Mouse (Mus musculus) intestine, embryonic 14.5 days (tissue): ENCODE data around the gene Ak9. TPM values are rescaled to one million over a fixed set of nuclear protein-coding genes. Genes with fewer than 3 reads are reported as not detected.

ENCODE experiments used
- ATAC-seq: fragments of 200-750 bp; cut with Nextera tagmentation; replicated peaks from 2 replicates; pipeline ENCODE4 v1.8.0; 2017; ENCODE audit warnings: low read depth, moderate number of reproducible peaks, moderate TSS enrichment, moderate library complexity; ENCODE audit not compliant: low FRiP score, low TSS enrichment
- DNase-seq: peaks from one replicate; pipeline ENCODE4 v3.0.0-alpha.2; 2018; ENCODE audit warnings: low spot score
- H3K27ac ChIP-seq: fragments of 300-500 bp; sonication (generic); 2 replicates; pipeline ENCODE4 v1.5.1; 2014; ENCODE audit warnings: low read depth, mild to moderate bottlenecking, control low read depth
- H3K27me3 ChIP-seq: fragments of 300-500 bp; sonication (generic); replicated peaks from 2 replicates; pipeline ENCODE4 v1.6.1; 2014; ENCODE audit warnings: low read length, control low read depth; ENCODE audit not compliant: control insufficient read depth, insufficient read depth
- H3K36me3 ChIP-seq: fragments of 300-500 bp; sonication (generic); 2 replicates; pipeline ENCODE4 v1.6.1; 2014; ENCODE audit warnings: low read length, control low read depth; ENCODE audit not compliant: control insufficient read depth, insufficient read depth
- H3K4me1 ChIP-seq: fragments of 300-500 bp; sonication (generic); replicated peaks from 2 replicates; pipeline ENCODE4 v1.6.1; 2014; ENCODE audit warnings: low read length, control low read depth, mixed read lengths; ENCODE audit not compliant: control insufficient read depth, insufficient read depth
- H3K4me2 ChIP-seq: fragments of 300-500 bp; sonication (generic); 2 replicates; pipeline ENCODE4 v1.6.1; 2014; ENCODE audit warnings: low read length
- H3K4me3 ChIP-seq: fragments of 300-500 bp; sonication (generic); 2 replicates; pipeline ENCODE4 v1.5.1; 2014; ENCODE audit warnings: low read depth, low read length, control low read depth, mixed read lengths
- H3K9ac ChIP-seq: fragments of 300-500 bp; sonication (generic); 2 replicates; pipeline ENCODE4 v1.6.1; 2014; ENCODE audit warnings: mild to moderate bottlenecking, low read length
- H3K9me3 ChIP-seq: fragments of 300-500 bp; sonication (generic); 2 replicates; pipeline ENCODE4 v1.6.1; 2016; ENCODE audit warnings: low read length, control low read depth; ENCODE audit not compliant: control insufficient read depth
- WGBS: fragments of 180-500 bp; shearing (Covaris S2); extraction: QIAGEN DNeasy Blood & Tissue Kit; methylation state at CpG from one replicate; pipeline ENCODE4 v1.1.7; 2014; 5-methylcytosine and 5-hydroxymethylcytosine counted together
- polyA plus RNA-seq: library from polyadenylated mRNA; unstranded; fragments of >200 nt; fragmentation: Nextera tagmentation; extraction: Ambion mirVana; gene quantifications from 2 replicates; pipeline ENCODE4 v1.2.1, GENCODE M21; 2014

Gene Ak9
- polyA plus RNA-seq, 1 experiment from 2014 or later, result 0.03 TPM

DNA sequence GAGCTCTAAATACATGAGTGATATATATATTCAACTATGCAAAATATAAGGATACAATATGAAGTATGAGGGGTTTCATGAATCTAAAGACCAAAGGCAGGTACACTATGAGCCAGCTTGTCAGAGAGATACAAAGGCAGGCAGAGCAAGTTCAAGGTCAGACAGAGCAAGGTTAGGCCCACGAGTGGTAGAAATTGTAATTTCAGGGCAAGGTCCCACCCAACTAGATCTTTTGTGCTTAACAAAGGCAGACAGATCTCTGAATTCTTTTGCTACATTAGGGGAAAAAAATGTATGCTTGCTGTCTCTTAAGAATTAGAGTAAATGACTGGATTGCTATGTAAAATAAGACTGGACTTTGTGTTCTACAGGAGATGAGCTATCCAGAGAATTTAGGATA is 3.6 kb upstream of the Ak9 start:
- Histone ChIP-seq H3K9ac (no peak overlapping the region), H3K27ac (no peak overlapping the region), H3K36me3 (no peaks in the 10 kb centered on the region), H3K27me3 (no peaks in the 10 kb centered on the region), H3K4me3 (no peak overlapping the region), H3K4me1 (peaks cover 8% of the 10 kb centered on the region; the same call in 1 of the 2 replicates), H3K9me3 (no peaks in the 10 kb centered on the region), H3K4me2 (no peak overlapping the region)
- ATAC-seq (no peak), DNase-seq (no peak)
- 46% methylated on average over 1 of the region's 1 CpGs for WGBS

DNA sequence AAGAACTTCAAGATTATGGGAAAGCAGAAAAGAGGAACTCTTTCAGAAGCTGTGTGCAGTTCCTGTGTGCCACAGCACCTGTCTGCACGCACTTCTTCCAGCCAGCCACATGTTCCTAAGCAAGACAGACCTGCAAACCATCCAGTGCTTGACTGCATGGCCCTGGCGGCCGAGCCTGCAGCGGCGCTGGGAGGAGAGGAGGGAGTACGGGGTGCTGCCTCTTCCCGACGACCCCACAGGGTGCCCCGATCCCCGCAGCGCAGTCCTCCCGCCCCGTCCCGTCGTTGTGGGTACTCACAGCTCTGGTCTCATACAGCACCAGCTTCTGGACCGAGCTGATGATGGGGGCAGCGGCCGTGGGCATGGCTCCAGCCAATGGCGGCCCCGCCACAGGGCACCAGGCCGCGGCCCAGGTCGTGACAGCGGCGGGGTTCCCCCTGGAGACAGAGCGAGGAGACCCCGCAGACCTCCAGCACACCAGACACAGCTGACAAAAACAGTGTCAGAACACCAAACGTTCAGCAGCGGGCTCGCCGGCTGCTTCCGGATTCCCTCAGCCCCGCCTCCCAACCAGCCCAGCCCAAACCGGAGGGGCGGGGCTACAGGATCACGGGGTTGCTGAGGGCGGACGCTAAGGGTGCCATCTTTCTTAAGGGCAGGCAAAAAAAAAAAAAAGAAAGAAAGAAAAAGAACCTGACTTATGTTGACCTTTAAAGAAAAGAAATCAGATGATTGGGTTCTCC is 920 bp upstream of the Ak9 start, which contains the start of gene Fig4:
Fig4 (minus strand) TSS at position 572 of the 743 bp plus-strand sequence.
- Histone ChIP-seq H3K4me1 (peaks cover 8% of the 10 kb centered on the region; the same call in 1 of the 2 replicates), H3K36me3 (no peaks in the 10 kb centered on the region), H3K27me3 (no peaks in the 10 kb centered on the region), H3K9me3 (no peaks in the 10 kb centered on the region), H3K9ac (peak within 1 kb of the TSS; percentile 71), H3K4me2 (peak within 1 kb of the TSS; percentile 93), H3K27ac (peak within 1 kb of the TSS; percentile 67; the same call in 1 of the 2 replicates), H3K4me3 (peak within 1 kb of the TSS; percentile 91)
- peak; percentile 93 for DNase-seq
- peak; percentile 95 for ATAC-seq
- WGBS, result under 1% methylated on average over 36 of the region's 38 CpGs

DNA sequence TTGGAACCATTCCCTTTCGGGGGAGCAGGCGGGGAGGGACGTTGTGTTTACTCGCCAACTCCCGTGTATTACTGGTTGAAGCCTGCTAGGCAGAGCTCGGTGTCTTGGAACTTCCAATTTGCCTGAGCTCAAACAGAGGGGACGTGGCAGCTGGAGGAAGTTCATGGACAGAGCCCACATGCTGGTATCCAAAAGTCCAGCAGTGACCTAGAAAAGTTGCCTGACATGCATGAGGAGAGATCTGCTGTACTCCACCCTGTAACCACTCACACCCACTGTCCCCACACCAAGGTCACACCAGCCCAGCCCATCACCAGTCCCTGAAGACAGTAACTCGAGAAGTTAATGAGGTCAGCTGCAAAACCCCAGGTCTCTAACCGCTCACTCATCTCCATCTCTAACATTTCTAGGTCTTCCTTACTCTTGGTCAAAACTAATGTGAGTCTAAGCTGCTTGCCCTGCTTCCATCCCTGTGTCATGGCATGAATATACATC is 1.2 kb downstream of the Ak9 start:
- peaks cover 8% of the 10 kb centered on the region; the same call in 1 of the 2 replicates for H3K4me1 ChIP-seq
- ATAC-seq (no peak), DNase-seq (no peak)
- no peak overlapping the region for H3K4me2 ChIP-seq
- no peaks in the 10 kb centered on the region for H3K36me3 ChIP-seq
- no peak overlapping the region for H3K4me3 ChIP-seq
- no peaks in the 10 kb centered on the region for H3K27me3 ChIP-seq
- no peaks in the 10 kb centered on the region for H3K9me3 ChIP-seq
- H3K9ac ChIP-seq, result no peak overlapping the region
- WGBS, result 70% methylated on average over 9 of the region's 9 CpGs
- H3K27ac ChIP-seq, result no peak overlapping the region

- Histone ChIP-seq H3K27me3 (no peaks in the 10 kb centered on the region), H3K9me3 (no peaks in the 10 kb centered on the region), H3K4me1 (no peaks in the 10 kb centered on the region), H3K4me2 (no peak overlapping the region), H3K9ac (no peak overlapping the region), H3K4me3 (no peak overlapping the region), H3K27ac (no peak overlapping the region), H3K36me3 (no peaks in the 10 kb centered on the region)
- 84% methylated on average over 4 of the region's 4 CpGs for WGBS
- DNase-seq (no peak), ATAC-seq (no peak)
Observed at GRCm38 (mm10) chr10:41308205-41308604, 4.4 kb downstream of the Ak9 start.

DNA sequence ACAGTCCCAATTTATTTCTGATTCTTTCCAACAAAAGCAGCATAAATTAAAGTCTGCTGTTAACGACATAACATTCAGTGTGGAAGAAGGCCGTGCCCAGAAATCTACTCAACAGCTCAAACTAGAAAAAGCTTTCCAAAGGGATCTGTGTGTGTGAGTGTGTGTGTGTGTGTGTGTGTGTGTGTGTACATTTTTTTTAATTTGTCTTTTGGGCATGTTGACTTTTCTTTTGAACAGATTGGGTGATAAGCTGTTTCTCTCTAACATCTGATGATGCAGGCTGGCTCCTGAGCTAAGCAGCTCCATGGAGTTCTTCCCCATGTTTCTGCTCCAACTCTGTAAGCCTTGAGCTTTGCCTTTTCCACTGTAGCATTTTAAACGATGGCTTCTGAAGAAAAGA is 12.1 kb downstream of the Ak9 start:
- DNase-seq (no peak), ATAC-seq (no peak)
- Histone ChIP-seq H3K9ac (no peak overlapping the region), H3K27me3 (no peaks in the 10 kb centered on the region), H3K4me3 (no peak overlapping the region), H3K4me2 (no peak overlapping the region), H3K36me3 (no peaks in the 10 kb centered on the region), H3K4me1 (no peaks in the 10 kb centered on the region), H3K9me3 (no peaks in the 10 kb centered on the region), H3K27ac (no peak overlapping the region)
- 77% methylated on average over 3 of the region's 3 CpGs for WGBS

- DNase-seq (no peak), ATAC-seq (no peak)
- no peak overlapping the region for H3K27ac ChIP-seq
- H3K9me3 ChIP-seq, result no peaks in the 10 kb centered on the region
- H3K4me1 ChIP-seq, result no peaks in the 10 kb centered on the region
- H3K4me2 ChIP-seq, result no peak overlapping the region
- no peak overlapping the region for H3K9ac ChIP-seq
- no peak overlapping the region for H3K4me3 ChIP-seq
- H3K36me3 ChIP-seq, result no peaks in the 10 kb centered on the region
- H3K27me3 ChIP-seq, result no peaks in the 10 kb centered on the region
- WGBS, result 72% methylated on average over 2 of the region's 2 CpGs
Observed at GRCm38 (mm10) chr10:41332533-41333043, 28.8 kb downstream of the Ak9 start.

DNA sequence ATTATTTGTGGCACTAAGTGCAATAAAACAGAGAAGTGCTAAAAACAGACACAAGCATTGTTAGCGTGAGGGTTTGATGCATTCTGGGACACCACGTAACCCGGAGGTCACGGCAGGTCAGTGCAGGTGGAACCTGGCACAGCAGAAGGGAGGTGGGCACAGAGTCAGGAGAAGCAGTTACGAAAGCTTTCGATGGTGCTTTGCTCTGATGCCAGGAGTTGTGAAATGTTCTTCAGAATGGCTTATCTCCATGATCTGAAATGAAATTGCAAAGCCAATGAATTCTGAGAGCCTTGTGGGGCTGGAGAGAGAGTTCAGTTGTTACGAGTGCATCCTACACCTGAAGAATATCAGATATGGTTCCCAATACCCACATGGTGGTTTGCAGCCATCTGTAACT is 37.6 kb downstream of the Ak9 start:
- no peak for ATAC-seq
- H3K4me2 ChIP-seq, result no peak overlapping the region
- no peak for DNase-seq
- H3K4me1 ChIP-seq, result no peaks in the 10 kb centered on the region
- no peaks in the 10 kb centered on the region for H3K9me3 ChIP-seq
- no peaks in the 10 kb centered on the region for H3K36me3 ChIP-seq
- H3K27ac ChIP-seq, result no peak overlapping the region
- no peak overlapping the region for H3K4me3 ChIP-seq
- WGBS, result 87% methylated on average over 7 of the region's 7 CpGs
- no peaks in the 10 kb centered on the region for H3K27me3 ChIP-seq
- H3K9ac ChIP-seq, result no peak overlapping the region

DNA sequence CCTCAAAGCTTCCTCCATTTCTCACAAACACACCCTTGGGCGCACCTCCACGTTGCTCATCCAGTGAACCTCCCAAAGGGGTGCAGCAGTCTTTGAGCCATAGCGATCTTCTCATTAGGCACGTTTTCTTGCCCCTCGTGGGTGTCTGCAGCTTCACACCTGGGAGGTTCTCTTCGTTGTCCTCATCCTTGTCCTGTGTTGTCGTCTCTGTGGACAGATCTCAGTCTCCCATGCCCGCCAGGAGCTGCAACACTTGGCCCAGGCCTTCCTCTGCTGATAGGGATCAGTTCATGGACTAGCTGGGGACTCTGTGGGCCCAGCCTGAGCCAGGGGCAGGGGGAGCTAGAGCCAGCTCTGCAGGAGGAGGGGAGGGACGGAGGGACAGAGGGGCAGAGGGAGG is 61.3 kb downstream of the Ak9 start:
- Histone ChIP-seq H3K9me3 (no peaks in the 10 kb centered on the region), H3K4me3 (no peak overlapping the region), H3K27me3 (no peaks in the 10 kb centered on the region), H3K36me3 (no peaks in the 10 kb centered on the region), H3K4me1 (no peaks in the 10 kb centered on the region), H3K27ac (no peak overlapping the region), H3K4me2 (no peak overlapping the region), H3K9ac (no peak overlapping the region)
- ATAC-seq (no peak), DNase-seq (no peak)
- 88% methylated on average over 9 of the region's 9 CpGs for WGBS

- H3K4me2 ChIP-seq, result no peak overlapping the region
- no peak overlapping the region for H3K27ac ChIP-seq
- ATAC-seq (no peak), DNase-seq (no peak)
- H3K9ac ChIP-seq, result no peak overlapping the region
- H3K4me3 ChIP-seq, result no peak overlapping the region
- 71% methylated on average over 12 of the region's 12 CpGs for WGBS
- H3K36me3 ChIP-seq, result no peaks in the 10 kb centered on the region
- H3K9me3 ChIP-seq, result no peaks in the 10 kb centered on the region
- no peaks in the 10 kb centered on the region for H3K4me1 ChIP-seq
- no peaks in the 10 kb centered on the region for H3K27me3 ChIP-seq
Observed at GRCm38 (mm10) chr10:41380466-41380865, 76.7 kb downstream of the Ak9 start.
